Mouse (Mus musculus) E14TG2a.4 (cell line): ENCODE measurements around the gene Slc39a11.

ENCODE experiments used
- CTCF ChIP-seq: conservative IDR thresholded peaks from 2 replicates; pipeline ENCODE4 v1.5.1; 2014; ENCODE audit warnings: low read length
- NANOG ChIP-seq: IDR thresholded peaks from 2 replicates; pipeline ENCODE4 v1.6.1; 2014; ENCODE audit warnings: borderline replicate concordance, low read length, mixed read lengths
- POU5F1 ChIP-seq: IDR thresholded peaks from 2 replicates; pipeline ENCODE4 v1.6.1; 2014; ENCODE audit warnings: low read length, borderline replicate concordance

- no peak for TF ChIP-seq CTCF
- no peak for TF ChIP-seq POU5F1
- no peak for TF ChIP-seq NANOG
Observed at GRCm38 (mm10) chr11:113450665-113451064, 199.2 kb downstream of the Slc39a11 start.
